Mouse (Mus musculus): ENCODE results near the gene Gpr137b. TPM values are rescaled to one million over a fixed set of nuclear protein-coding genes. Genes with fewer than 3 reads are reported as not detected.
"Not testable (repeated sequence)": the region's sequence is repeated elsewhere in the genome, so short reads cannot be mapped to it uniquely, and the experiment has no call there.

Gpr137b gene
- polyA plus RNA-seq, 1 experiment from 2014 or later: 13.4 TPM

DNA sequence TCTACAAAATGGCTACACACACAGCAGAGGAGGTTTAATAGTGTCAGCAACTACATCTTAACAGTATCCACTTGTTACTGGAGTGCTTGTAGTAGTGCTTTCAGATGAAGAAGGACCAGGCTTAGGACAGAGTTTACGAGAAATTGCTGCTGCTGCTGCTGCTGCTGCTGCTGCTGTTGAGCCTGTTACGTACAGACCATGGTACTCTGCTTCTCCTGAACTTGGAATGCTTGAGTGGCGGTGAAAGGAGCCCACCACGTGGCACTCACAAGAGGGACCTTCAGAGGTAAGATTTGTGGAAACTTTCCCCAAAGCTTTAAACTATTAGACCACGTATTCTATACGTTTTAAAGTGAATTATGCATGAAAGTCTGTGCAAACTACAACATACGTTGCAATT is 35.2 kb downstream of the Gpr137b start:
- WGBS: 49% methylated on average over 7 of the region's 7 CpGs
- H3K4me3 ChIP-seq; H3K27ac ChIP-seq; H3K36me3 ChIP-seq; H3K27me3 ChIP-seq; ATAC-seq (ENCODE audit: insufficient number of reproducible peaks, low FRiP score, low TSS enrichment, low read depth); H3K4me1 ChIP-seq; H3K9ac ChIP-seq; H3K4me2 ChIP-seq; H3K9me3 ChIP-seq: not testable (repeated sequence)

DNA sequence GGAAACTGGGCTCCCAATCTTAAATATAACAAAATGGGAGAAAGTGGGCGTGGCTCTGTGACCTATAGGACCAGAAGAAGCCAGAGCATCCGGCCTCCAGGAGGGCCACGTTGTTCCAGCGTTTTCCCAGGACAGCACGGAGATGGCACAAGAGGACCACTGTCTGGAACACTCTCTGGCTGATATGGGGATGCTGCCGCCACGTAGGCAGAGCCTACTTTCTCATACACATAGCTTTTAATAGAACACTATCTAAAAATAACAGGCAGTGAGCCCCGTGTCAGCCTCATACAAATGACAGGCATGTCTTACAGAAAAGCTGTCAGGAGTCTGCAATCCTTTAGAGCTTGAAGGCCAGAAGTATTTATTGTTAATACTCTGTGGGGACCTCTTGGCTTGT is 35.7 kb downstream of the Gpr137b start:
- not testable (repeated sequence) for H3K27me3 ChIP-seq; H3K36me3 ChIP-seq; H3K9ac ChIP-seq; H3K4me2 ChIP-seq; H3K4me3 ChIP-seq; H3K4me1 ChIP-seq; ATAC-seq (ENCODE audit: insufficient number of reproducible peaks, low FRiP score, low TSS enrichment, low read depth); H3K9me3 ChIP-seq; H3K27ac ChIP-seq
- WGBS: 76% methylated on average over 8 of the region's 8 CpGs

DNA sequence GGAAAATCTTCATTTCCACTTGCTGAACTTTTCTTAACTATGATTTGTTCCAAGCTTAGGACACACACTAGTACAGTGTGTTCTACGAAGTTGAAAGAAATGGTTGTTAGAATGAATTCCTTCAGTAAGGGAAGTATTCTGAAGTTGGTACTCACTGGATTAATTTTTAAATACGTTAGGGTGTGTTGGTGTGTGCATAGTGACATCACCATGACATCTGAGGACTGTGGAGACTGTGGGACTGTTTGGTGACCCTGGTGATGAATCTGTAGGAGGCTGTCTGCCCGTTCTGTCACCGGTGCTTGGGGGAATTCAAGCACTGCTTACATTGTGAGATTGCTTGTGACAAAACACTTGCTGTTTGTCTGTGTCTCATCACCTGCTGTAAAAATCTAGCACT is 41.7 kb downstream of the Gpr137b start:
- not testable (repeated sequence) for ATAC-seq (ENCODE audit: insufficient number of reproducible peaks, low FRiP score, low TSS enrichment, low read depth); H3K4me3 ChIP-seq; H3K27ac ChIP-seq; H3K9me3 ChIP-seq; H3K4me2 ChIP-seq; H3K27me3 ChIP-seq; H3K9ac ChIP-seq; H3K4me1 ChIP-seq; H3K36me3 ChIP-seq
- WGBS: 70% methylated on average over 4 of the region's 4 CpGs

DNA sequence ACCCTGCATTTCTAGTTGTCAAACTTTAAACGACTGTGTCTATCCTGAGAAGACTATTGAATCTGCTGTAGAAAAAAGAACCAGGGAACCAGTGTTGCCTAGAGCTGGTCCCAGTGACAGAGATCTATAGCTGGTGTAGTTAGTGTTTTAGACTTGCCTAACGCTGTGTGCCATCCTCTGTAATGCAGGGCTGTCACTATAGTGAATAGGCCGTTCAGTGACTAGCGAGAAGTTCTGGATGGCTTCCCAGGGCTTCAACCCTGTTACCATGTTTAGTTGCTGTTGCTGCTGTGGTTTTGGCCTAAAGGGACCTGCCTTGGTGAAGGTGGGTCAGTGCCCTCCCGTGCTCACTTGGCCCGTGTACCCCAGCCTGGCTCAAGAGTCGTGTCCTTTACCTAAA is 43.1 kb downstream of the Gpr137b start:
- ATAC-seq (ENCODE audit: insufficient number of reproducible peaks, low FRiP score, low TSS enrichment, low read depth); H3K4me2 ChIP-seq; H3K27me3 ChIP-seq; H3K27ac ChIP-seq; H3K4me1 ChIP-seq; H3K4me3 ChIP-seq; H3K36me3 ChIP-seq; H3K9ac ChIP-seq; H3K9me3 ChIP-seq: not testable (repeated sequence)
- 88% methylated on average over 7 of the region's 7 CpGs for WGBS

DNA sequence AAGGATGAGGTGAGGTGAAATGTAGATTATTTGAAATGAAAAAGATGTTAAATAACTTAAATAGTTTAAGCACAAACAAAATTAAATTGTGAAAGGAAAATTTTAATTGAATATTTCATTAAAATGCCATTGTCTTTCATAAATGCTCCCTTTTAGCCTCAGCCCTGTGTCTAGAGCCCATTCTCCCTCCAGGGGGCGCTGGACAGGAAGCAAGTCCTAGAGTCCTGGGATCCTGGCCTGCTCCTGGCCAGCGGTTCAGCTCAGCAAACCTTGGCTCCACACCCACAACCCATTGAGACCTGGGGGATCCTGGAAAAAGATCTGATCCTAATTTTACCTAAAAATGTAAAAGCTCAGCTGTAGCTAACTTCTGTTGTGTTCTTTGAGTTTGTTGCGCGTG is 44.5 kb downstream of the Gpr137b start:
- no peaks in the 10 kb centered on the region for H3K4me1 ChIP-seq
- ATAC-seq (ENCODE audit: insufficient number of reproducible peaks, low FRiP score, low TSS enrichment, low read depth): no peak
- no peaks in the 10 kb centered on the region for H3K27me3 ChIP-seq
- H3K4me3 ChIP-seq: no peak overlapping the region
- no peak overlapping the region for H3K27ac ChIP-seq
- H3K4me2 ChIP-seq: no peak overlapping the region
- no peaks in the 10 kb centered on the region for H3K9me3 ChIP-seq
- H3K36me3 ChIP-seq: no peaks in the 10 kb centered on the region
- WGBS: 57% methylated on average over 4 of the region's 4 CpGs
- H3K9ac ChIP-seq: no peak overlapping the region

DNA sequence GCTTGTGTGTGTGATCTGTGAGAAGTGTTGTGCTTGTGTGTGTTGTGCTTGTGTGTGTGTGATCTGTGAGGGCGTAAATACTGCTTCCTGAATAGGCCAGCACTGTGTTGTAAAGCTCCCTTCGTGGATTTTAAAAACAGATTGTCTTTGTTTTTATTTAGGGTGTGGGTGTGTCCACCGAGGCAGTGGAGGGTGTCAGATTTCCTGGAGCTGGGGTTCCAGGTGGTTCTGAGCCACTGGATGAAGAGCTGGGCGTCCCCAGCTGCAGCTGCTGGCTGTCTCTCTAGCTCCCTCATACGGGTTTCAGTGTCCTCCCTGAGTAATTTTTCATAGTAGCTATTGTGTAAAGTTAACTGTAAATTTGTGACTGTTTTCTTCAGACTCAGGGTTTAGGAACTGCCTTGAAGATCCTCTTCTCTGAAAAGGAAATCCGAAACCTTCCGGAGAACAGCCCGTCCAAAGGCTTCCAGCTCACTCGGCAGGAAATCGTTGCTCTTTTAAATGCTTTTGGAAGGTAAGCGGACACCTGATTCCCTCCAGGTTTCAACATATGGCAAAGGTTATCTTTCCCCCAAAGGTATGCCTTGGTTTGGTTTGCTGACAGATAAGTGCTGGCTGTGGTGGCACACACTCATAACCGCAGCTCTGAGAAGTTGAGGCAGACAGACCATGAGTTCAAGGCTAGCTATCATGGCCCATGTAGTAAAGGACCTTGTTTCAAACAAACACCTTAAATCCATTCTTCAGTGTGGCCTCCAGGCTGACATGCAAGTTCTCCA is 46.0 kb downstream of the Gpr137b start:
- not testable (repeated sequence) for H3K4me3 ChIP-seq; H3K27me3 ChIP-seq; H3K9ac ChIP-seq; H3K27ac ChIP-seq; H3K9me3 ChIP-seq; H3K4me1 ChIP-seq; ATAC-seq (ENCODE audit: insufficient number of reproducible peaks, low FRiP score, low TSS enrichment, low read depth); H3K4me2 ChIP-seq; H3K36me3 ChIP-seq
- WGBS: 14% methylated on average over 12 of the region's 12 CpGs

DNA sequence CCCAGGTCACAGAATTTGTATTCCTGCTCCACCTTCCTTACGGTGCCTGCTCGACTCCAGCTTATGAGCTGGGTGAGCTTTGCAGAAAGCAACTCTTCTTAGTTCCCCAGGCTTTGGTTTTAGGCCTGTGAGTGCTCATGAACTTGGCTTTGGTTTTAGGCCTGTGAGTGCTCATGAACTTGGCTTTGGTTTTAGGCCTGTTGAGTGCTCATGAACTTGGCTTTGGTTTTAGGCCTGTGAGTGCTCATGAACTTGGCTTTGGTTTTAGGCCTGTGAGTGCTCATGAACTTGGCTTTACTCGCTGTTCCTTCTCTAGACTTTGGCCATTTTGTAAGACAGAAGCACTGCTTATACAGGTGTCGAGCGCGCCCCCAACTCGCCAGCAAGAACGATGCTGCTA is 56.5 kb downstream of the Gpr137b start:
- not testable (repeated sequence) for H3K4me3 ChIP-seq; ATAC-seq (ENCODE audit: insufficient number of reproducible peaks, low FRiP score, low TSS enrichment, low read depth)
- WGBS: 88% methylated on average over 8 of the region's 8 CpGs

DNA sequence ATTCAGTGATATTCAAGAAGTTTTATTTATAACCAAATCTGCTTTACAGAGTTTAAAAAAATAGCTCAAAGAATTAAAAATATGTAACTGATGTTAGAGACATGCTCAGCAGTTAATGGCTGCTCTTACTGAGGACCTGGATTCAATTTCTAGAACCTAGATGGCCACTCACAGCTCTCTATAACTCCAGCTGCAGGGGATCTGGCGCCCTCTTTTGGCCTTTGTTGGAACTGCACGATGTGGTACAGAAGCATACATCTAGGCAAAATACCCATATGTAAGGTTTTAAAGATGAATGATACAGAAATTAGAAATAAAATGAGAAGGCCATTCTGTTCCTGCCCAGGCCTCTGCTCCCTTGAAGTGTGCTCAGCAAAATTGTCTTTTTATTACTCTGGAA is 64.9 kb downstream of the Gpr137b start:
- ATAC-seq (ENCODE audit: insufficient number of reproducible peaks, low FRiP score, low TSS enrichment, low read depth): no peak
- H3K36me3 ChIP-seq: no peaks in the 10 kb centered on the region
- no peaks in the 10 kb centered on the region for H3K4me1 ChIP-seq
- no peak overlapping the region for H3K4me3 ChIP-seq
- no peak overlapping the region for H3K27ac ChIP-seq
- no peaks in the 10 kb centered on the region for H3K9me3 ChIP-seq
- H3K4me2 ChIP-seq: no peak overlapping the region
- no peaks in the 10 kb centered on the region for H3K27me3 ChIP-seq
- 3% methylated on average over 2 of the region's 2 CpGs for WGBS
- no peak overlapping the region for H3K9ac ChIP-seq

More for the DNA sequence above, 56.5 kb downstream of the Gpr137b start:
- H3K36me3 ChIP-seq, H3K27ac ChIP-seq, H3K9ac ChIP-seq, H3K4me2 ChIP-seq, H3K4me1 ChIP-seq, H3K9me3 ChIP-seq, H3K27me3 ChIP-seq: not testable (repeated sequence)

Other genes with a start within 250 kb of the Gpr137b start
- not detected in 2 replicates for gene Prl2c5, start 211.3 kb downstream of the Gpr137b start, polyA plus RNA-seq (2015; fragmentation: Nextera tagmentation; extraction: Ambion mirVana)
- 116 and 134 TPM in 2 replicates for gene Nid1, start 43.5 kb upstream of the Gpr137b start, polyA plus RNA-seq (2015; fragmentation: Nextera tagmentation; extraction: Ambion mirVana)
- 5.2 and 7.6 TPM in 2 replicates for gene Lyst, start 196.4 kb upstream of the Gpr137b start, polyA plus RNA-seq (2015; fragmentation: Nextera tagmentation; extraction: Ambion mirVana)

Measured in limb, embryonic 15.5 days (tissue).